Mouse (Mus musculus) midbrain, postnatal 0 days (tissue): ENCODE data around the gene Tgfbr2. TPM values are rescaled to one million over a fixed set of nuclear protein-coding genes. Genes with fewer than 3 reads are reported as not detected.

Experiments
- ATAC-seq: fragments of 200-750 bp; cut with Nextera tagmentation; 2 replicates; pipeline ENCODE4 v1.8.0; 2017; ENCODE audit warnings: moderate number of reproducible peaks, mild to moderate bottlenecking, moderate TSS enrichment, moderate library complexity; ENCODE audit not compliant: low FRiP score
- DNase-seq: peaks from one replicate; pipeline ENCODE4 v3.0.0-alpha.2; 2015; ENCODE audit warnings: low spot score
- H3K27ac ChIP-seq: fragments of 300-500 bp; sonication (generic); 2 replicates; pipeline ENCODE4 v1.5.1; 2014; ENCODE audit warnings: low read depth, mild to moderate bottlenecking, low read length, mixed read lengths
- H3K27me3 ChIP-seq: fragments of 300-500 bp; sonication (generic); 2 replicates; pipeline ENCODE4 v1.6.1; 2014; ENCODE audit warnings: low read length, control low read depth, mixed read lengths; ENCODE audit not compliant: insufficient read depth
- H3K36me3 ChIP-seq: fragments of 300-500 bp; sonication (generic); 2 replicates; pipeline ENCODE4 v1.6.1; 2014; ENCODE audit warnings: low read length, control low read depth, mixed read lengths; ENCODE audit not compliant: insufficient read depth
- H3K4me1 ChIP-seq: fragments of 300-500 bp; sonication (generic); 2 replicates; pipeline ENCODE4 v1.6.1; 2014; ENCODE audit warnings: mild to moderate bottlenecking, control low read depth, antibody characterized with exemption, low read length, mixed read lengths; ENCODE audit not compliant: insufficient read depth
- H3K4me2 ChIP-seq: fragments of 300-500 bp; sonication (generic); 2 replicates; pipeline ENCODE4 v1.6.1; 2014; ENCODE audit warnings: low read depth, mild to moderate bottlenecking, low read length, mixed read lengths; ENCODE audit not compliant: poor library complexity, severe bottlenecking
- H3K4me3 ChIP-seq: fragments of 300-500 bp; sonication (generic); 2 replicates; pipeline ENCODE4 v1.5.1; 2014; ENCODE audit warnings: low read depth, mild to moderate bottlenecking, low read length, moderate library complexity
- H3K9ac ChIP-seq: fragments of 300-500 bp; sonication (generic); replicated peaks from 2 replicates; pipeline ENCODE4 v1.6.1; 2014; ENCODE audit warnings: mild to moderate bottlenecking, low read length, moderate library complexity, mixed read lengths; ENCODE audit not compliant: poor library complexity, severe bottlenecking
- H3K9me3 ChIP-seq: fragments of 300-500 bp; sonication (generic); 2 replicates; pipeline ENCODE4 v1.6.1; 2016; ENCODE audit warnings: low read length, control low read depth
- CTCF ChIP-seq: IDR thresholded peaks from 2 replicates; pipeline ENCODE4 v1.5.1; 2016; ENCODE audit warnings: antibody characterized with exemption, mild to moderate bottlenecking
- WGBS: fragments of 180-500 bp; shearing (Covaris S2); extraction: QIAGEN DNeasy Blood & Tissue Kit; methylation state at CpG from one replicate; pipeline ENCODE4 v1.1.7; 2014; 5-methylcytosine and 5-hydroxymethylcytosine counted together
- polyA plus RNA-seq: library from polyadenylated mRNA; unstranded; fragments of >200 nt; fragmentation: Nextera tagmentation; extraction: Ambion mirVana; gene quantifications from 2 replicates; pipeline ENCODE4 v1.2.1, GENCODE M21; 2015
- total RNA-seq: library from RNA; depleted of rRNA; stranded (reverse); fragments of >200 nt; gene quantifications from 2 replicates; pipeline ENCODE4 v1.2.3, GENCODE M21; 2014

Tgfbr2 gene
- total and polyA plus RNA-seq, 2 experiments from 2014 or later: 7.2 to 20.3 TPM

DNA sequence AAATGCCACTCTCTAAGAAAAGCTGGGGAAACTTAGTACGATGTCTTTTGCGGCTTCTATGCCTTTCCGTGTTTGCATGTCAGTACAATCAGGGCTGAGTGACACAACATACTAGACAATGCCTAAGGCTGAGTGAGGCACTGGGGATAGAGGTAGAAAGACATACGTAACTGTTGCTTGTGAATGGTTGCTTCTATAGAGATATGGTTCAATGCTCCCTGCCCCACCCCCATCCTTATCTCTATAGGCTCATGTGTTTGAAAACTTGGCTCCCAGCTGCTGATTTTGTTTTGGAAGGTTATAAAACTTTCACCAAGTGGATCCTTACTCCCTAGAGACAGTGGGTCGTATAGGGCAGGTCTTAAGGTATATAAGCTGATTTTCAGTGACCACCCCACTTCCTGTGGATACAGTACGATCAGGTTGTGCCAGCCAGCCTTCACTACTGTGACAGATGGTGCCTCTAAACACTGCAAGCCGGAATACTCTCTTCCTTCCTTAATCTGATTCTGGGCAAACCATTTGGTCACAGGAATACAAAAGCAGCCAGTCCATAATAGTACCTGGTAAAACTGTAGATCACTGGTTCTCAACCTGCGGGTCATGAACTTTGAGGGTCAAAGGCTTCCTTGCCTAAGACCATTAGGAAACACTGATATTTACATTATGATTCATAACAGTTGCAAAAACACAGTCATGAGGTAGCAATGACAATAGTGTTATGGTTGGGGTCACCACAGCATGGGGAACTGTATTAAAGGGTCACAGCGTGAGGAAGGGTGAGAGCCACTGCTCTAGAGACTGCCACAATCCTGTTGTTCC lies 63.8 kb downstream of the Tgfbr2 start:
- no peak for TF ChIP-seq CTCF
- Histone ChIP-seq H3K4me1 (no peaks in the 10 kb centered on the region), H3K27me3 (no peaks in the 10 kb centered on the region), H3K4me3 (no peak overlapping the region), H3K4me2 (no peak overlapping the region), H3K9me3 (no peaks in the 10 kb centered on the region), H3K27ac (no peak overlapping the region), H3K9ac (no peak overlapping the region), H3K36me3 (no peaks in the 10 kb centered on the region)
- no peak for DNase-seq
- whole genome bisulfite sequencing: 84% methylated on average over 9 of the region's 9 CpGs
- ATAC-seq: no peak

DNA sequence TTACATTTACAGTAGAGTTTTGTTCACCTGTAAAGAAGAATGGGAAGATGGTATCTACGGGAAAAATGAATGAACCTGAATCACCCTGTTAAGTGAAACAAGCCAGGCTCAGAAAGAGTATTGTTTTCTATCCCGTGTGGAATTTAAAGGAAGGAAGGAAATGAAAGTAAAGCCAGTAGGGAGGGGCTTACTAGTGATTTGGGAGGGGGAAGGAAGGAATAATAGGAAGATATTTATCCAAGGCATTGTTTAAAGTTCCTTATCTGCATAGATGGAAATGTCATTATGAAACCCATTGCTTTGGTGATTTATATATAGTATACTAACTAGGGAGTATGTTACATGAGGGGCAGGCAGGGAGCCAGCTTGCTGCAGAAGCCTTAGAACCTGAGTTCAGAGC lies 66.4 kb downstream of the Tgfbr2 start:
- DNase-seq (no peak), ATAC-seq (no peak)
- Histone ChIP-seq H3K27ac (no peak overlapping the region), H3K9me3 (no peaks in the 10 kb centered on the region), H3K4me3 (no peak overlapping the region), H3K4me2 (no peak overlapping the region), H3K36me3 (no peaks in the 10 kb centered on the region), H3K9ac (no peak overlapping the region), H3K4me1 (no peaks in the 10 kb centered on the region), H3K27me3 (no peaks in the 10 kb centered on the region)
- TF ChIP-seq CTCF: no peak
- 75% methylated on average over 2 of the region's 2 CpGs for WGBS

DNA sequence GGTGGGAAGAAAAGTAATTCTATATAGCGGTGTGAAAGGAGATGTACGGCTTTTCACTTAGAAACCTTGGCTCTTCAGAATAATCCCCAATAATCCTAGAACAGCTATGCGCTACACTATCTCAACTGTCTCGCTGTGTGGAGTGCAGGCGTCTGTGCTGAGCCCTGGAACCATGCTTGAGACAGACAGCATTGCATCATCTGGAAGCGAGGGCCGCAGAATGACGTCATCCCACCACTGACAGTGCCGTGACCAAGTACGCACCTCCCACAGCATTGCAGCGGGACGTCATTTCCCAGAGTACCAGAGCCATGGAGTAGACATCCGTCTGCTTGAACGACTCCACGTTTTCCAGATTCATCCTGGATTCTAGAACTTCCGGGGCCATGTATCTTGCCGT lies 70.4 kb downstream of the Tgfbr2 start:
- Histone ChIP-seq H3K27ac (no peak overlapping the region), H3K4me3 (no peak overlapping the region), H3K4me1 (no peaks in the 10 kb centered on the region), H3K9ac (no peak overlapping the region), H3K27me3 (no peaks in the 10 kb centered on the region), H3K9me3 (no peaks in the 10 kb centered on the region), H3K36me3 (no peaks in the 10 kb centered on the region), H3K4me2 (no peak overlapping the region)
- 95% methylated on average over 17 of the region's 17 CpGs for WGBS
- no peak for TF ChIP-seq CTCF
- ATAC-seq: no peak
- DNase-seq: no peak

DNA sequence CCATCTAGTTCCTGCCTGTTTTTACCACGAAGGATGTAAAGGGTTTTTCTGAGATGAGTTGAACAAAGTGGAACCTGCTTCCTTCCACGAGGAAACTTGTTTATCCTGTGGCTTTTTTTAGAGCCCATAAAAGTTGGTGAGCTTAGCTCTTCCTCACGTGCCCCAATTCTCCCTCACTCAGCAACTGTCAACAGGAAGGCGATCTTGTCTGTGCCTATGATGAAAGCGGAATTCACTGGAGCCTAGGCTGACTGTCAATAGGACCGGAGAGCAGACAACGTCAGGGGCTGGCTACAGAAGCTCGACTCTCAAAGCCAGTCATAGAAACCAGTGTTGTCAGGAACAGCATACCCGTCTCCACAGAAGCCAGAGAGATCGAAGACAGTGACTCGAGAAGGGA lies 73.3 kb downstream of the Tgfbr2 start:
- no peaks in the 10 kb centered on the region for H3K4me1 ChIP-seq

DNA sequence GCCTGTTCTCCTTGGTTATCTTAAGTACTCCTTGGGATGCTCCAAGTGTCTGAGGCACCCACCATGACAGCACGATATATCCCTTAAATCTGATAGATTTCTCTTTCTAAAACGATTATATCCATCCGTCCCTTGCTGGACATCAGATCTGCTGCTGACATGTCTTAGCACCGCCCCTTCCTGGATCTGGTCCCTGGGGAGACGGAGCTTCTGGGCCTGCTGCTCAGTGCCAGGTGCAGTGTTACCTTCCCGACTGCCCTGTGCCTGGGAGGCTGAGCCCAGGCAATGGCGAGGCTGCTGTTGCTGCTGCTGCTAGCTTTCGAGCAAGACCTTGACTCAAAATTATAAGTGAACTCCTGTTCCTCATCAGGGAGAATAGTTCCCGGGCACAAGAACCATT lies 75.1 kb downstream of the Tgfbr2 start:
- DNase-seq: no peak
- ATAC-seq: no peak
- no peaks in the 10 kb centered on the region for H3K36me3 ChIP-seq
- no peak overlapping the region for H3K4me2 ChIP-seq
- H3K4me1 ChIP-seq: no peaks in the 10 kb centered on the region
- no peak overlapping the region for H3K27ac ChIP-seq
- no peaks in the 10 kb centered on the region for H3K27me3 ChIP-seq
- H3K9ac ChIP-seq: no peak overlapping the region
- WGBS: 91% methylated on average over 9 of the region's 9 CpGs
- H3K4me3 ChIP-seq: no peak overlapping the region
- H3K9me3 ChIP-seq: no peaks in the 10 kb centered on the region
- no peak for TF ChIP-seq CTCF

More for the DNA sequence above, 73.3 kb downstream of the Tgfbr2 start:
- Histone ChIP-seq H3K4me2 (no peak overlapping the region), H3K9ac (no peak overlapping the region), H3K27me3 (no peaks in the 10 kb centered on the region), H3K4me3 (no peak overlapping the region), H3K9me3 (no peaks in the 10 kb centered on the region), H3K36me3 (no peaks in the 10 kb centered on the region), H3K27ac (no peak overlapping the region)
- ATAC-seq: no peak
- WGBS: 80% methylated on average over 11 of the region's 11 CpGs
- DNase-seq: no peak
- TF ChIP-seq CTCF: no peak

DNA sequence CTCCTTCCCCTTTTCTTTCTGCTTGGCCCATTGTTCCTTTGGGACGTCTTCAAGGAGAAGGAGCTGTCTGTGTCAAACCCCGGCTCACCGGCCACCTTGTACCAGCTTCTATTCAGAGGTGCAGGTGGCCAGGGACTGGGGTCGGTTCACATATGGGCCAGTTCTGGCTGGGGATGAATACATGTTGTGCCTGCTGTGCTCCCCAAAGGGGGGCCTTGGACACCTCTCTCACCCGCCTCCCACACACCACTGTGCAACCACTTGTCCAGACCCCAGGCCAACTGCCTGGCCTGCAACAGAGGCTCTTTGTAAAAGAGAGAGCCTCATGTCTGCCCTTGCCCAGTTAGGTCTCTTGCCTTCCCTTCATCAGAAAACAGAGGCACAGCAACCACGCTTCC lies 75.6 kb downstream of the Tgfbr2 start:
- Histone ChIP-seq H3K9ac (no peak overlapping the region), H3K4me2 (no peak overlapping the region), H3K9me3 (no peaks in the 10 kb centered on the region), H3K36me3 (no peaks in the 10 kb centered on the region), H3K27me3 (no peaks in the 10 kb centered on the region), H3K4me1 (no peaks in the 10 kb centered on the region), H3K4me3 (no peak overlapping the region), H3K27ac (no peak overlapping the region)
- 74% methylated on average over 6 of the region's 6 CpGs for whole genome bisulfite sequencing
- TF ChIP-seq CTCF: no peak
- ATAC-seq (no peak), DNase-seq (no peak)
